Mouse (Mus musculus) liver, embryonic 14.5 days (tissue): Measurements from ENCODE around the gene Slc9a6. TPM values are rescaled to one million over a fixed set of nuclear protein-coding genes. Genes with fewer than 3 reads are reported as not detected.

Experiments
- ATAC-seq: fragments of 200-750 bp; cut with Nextera tagmentation; 2 replicates; pipeline ENCODE4 v1.8.0; 2017; ENCODE audit warnings: moderate number of reproducible peaks, mild to moderate bottlenecking, moderate library complexity; ENCODE audit not compliant: insufficient read depth
- DNase-seq, 3 experiments: peaks; one replicate each; pipeline ENCODE4 v3.0.0-alpha.2; 2012 to 2013; ENCODE audit warnings: low read depth in 3 of 3, low spot score in 3 of 3
- H3K27ac ChIP-seq: fragments of 300-500 bp; sonication (generic); 2 replicates; pipeline ENCODE4 v1.5.1; 2014; ENCODE audit warnings: moderate library complexity, mild to moderate bottlenecking, control low read depth, inconsistent platforms
- H3K27me3 ChIP-seq: fragments of 300-500 bp; sonication (generic); 2 replicates; pipeline ENCODE4 v1.6.1; 2014; ENCODE audit warnings: mild to moderate bottlenecking, low read length, moderate library complexity; ENCODE audit not compliant: control insufficient read depth, insufficient read depth
- H3K36me3 ChIP-seq: fragments of 300-500 bp; sonication (generic); replicated peaks from 2 replicates; pipeline ENCODE4 v1.6.1; 2014; ENCODE audit warnings: low read depth; ENCODE audit not compliant: control insufficient read depth, insufficient read depth
- H3K4me1 ChIP-seq, 2 experiments: fragments of 200-500 bp in 1 of 2; fragments of 300-500 bp in 1 of 2; sonication (generic) in 1 of 2; replicated peaks; 2 replicates each; pipeline ENCODE4 v1.6.1; 2012 to 2014; ENCODE audit warnings: antibody characterized with exemption in 1 of 2, inconsistent platforms in 1 of 2, low read length in 1 of 2; ENCODE audit not compliant: control insufficient read depth in 2 of 2, insufficient read depth in 2 of 2
- H3K4me2 ChIP-seq: fragments of 300-500 bp; sonication (generic); 2 replicates; pipeline ENCODE4 v1.6.1; 2014; ENCODE audit warnings: low read depth, mild to moderate bottlenecking, control low read depth, moderate library complexity
- H3K4me3 ChIP-seq, 2 experiments: fragments of 200-500 bp in 1 of 2; fragments of 300-500 bp in 1 of 2; sonication (generic) in 1 of 2; 2 replicates each; pipeline ENCODE4 v1.5.1; 2012 to 2014; ENCODE audit warnings: low read depth in 2 of 2, low read length in 2 of 2, mild to moderate bottlenecking in 2 of 2, control low read depth in 1 of 2, inconsistent platforms in 1 of 2, moderate library complexity in 1 of 2; ENCODE audit not compliant: insufficient read depth in 1 of 2
- H3K9ac ChIP-seq: fragments of 300-500 bp; sonication (generic); replicated peaks from 2 replicates; pipeline ENCODE4 v1.6.1; 2014; ENCODE audit warnings: mild to moderate bottlenecking, control low read depth, moderate library complexity
- H3K9me3 ChIP-seq: fragments of 300-500 bp; sonication (generic); 2 replicates; pipeline ENCODE4 v1.6.1; 2016; ENCODE audit warnings: low read length, mixed read lengths; ENCODE audit not compliant: control insufficient read depth
- CTCF ChIP-seq: IDR thresholded peaks from 2 replicates; pipeline ENCODE4 v1.5.1; 2016; ENCODE audit warnings: antibody characterized with exemption, low read depth, control low read depth
- EP300 ChIP-seq: IDR thresholded peaks from 2 replicates; pipeline ENCODE4 v1.6.1; 2016; ENCODE audit warnings: antibody characterized with exemption, low read depth
- WGBS: fragments of 180-500 bp; shearing (Covaris S2); extraction: QIAGEN DNeasy Blood & Tissue Kit; methylation state at CpG from one replicate; pipeline ENCODE4 v1.1.7; 2014; ENCODE audit not compliant: insufficient replicate concordance; 5-methylcytosine and 5-hydroxymethylcytosine counted together
- polyA plus RNA-seq, 2 experiments: library from polyadenylated mRNA; depleted of rRNA in 1 of 2; stranded (reverse) in 1 of 2; unstranded in 1 of 2; fragments of >200 nt; fragmentation: Nextera tagmentation in 1 of 2; extraction: Ambion mirVana in 1 of 2; gene quantifications; 2 replicates each; pipeline versions ENCODE4 v1.2.1 to v1.2.3; 2012 to 2014

Gene Slc9a6
- polyA plus RNA-seq, 2 experiments: 2.5 to 3.4 TPM

- Histone ChIP-seq H3K9me3 (no peaks in the 10 kb centered on the region), H3K27ac (no peak overlapping the region), H3K36me3 (no peaks in the 10 kb centered on the region), H3K4me1 (no peaks in the 10 kb centered on the region), H3K4me3 (no peak overlapping the region), H3K27me3 (no peaks in the 10 kb centered on the region), H3K9ac (no peak overlapping the region), H3K4me2 (no peak overlapping the region)
- ATAC-seq: no peak
- DNase-seq: no peak
- TF ChIP-seq EP300 (no peak), CTCF (no peak)
- WGBS: 66% methylated on average over 6 of the region's 6 CpGs
Measured at GRCm38 (mm10) chrX:56675556-56675955, 66.0 kb downstream of the Slc9a6 start.

- H3K9me3 ChIP-seq: no peaks in the 10 kb centered on the region
- no peaks in the 10 kb centered on the region for H3K4me1 ChIP-seq
- H3K4me3 ChIP-seq: no peak overlapping the region
- TF ChIP-seq CTCF: no peak
- no peak for TF ChIP-seq EP300
- H3K9ac ChIP-seq: no peak overlapping the region
- no peak for DNase-seq
- H3K27ac ChIP-seq: no peak overlapping the region
- WGBS: 62% methylated on average over 6 of the region's 6 CpGs
- H3K36me3 ChIP-seq: no peaks in the 10 kb centered on the region
- ATAC-seq: no peak
- no peak overlapping the region for H3K4me2 ChIP-seq
- H3K27me3 ChIP-seq: no peaks in the 10 kb centered on the region
Measured at GRCm38 (mm10) chrX:56677736-56678135, 68.2 kb downstream of the Slc9a6 start.

GRCm38 (mm10) chrX:56679066-56679465 lies 69.5 kb downstream of the Slc9a6 start:
- TF ChIP-seq EP300: no peak
- TF ChIP-seq CTCF: no peak
- 59% methylated on average over 6 of the region's 6 CpGs for WGBS
- Histone ChIP-seq H3K9ac (no peak overlapping the region), H3K4me1 (no peaks in the 10 kb centered on the region), H3K27ac (no peak overlapping the region), H3K36me3 (no peaks in the 10 kb centered on the region), H3K9me3 (no peaks in the 10 kb centered on the region), H3K27me3 (no peaks in the 10 kb centered on the region), H3K4me2 (no peak overlapping the region), H3K4me3 (no peak overlapping the region)
- no peak for ATAC-seq
- DNase-seq: no peak

- no peak overlapping the region for H3K4me2 ChIP-seq
- H3K4me1 ChIP-seq: no peaks in the 10 kb centered on the region
- H3K9ac ChIP-seq: no peak overlapping the region
- no peaks in the 10 kb centered on the region for H3K27me3 ChIP-seq
- H3K9me3 ChIP-seq: no peaks in the 10 kb centered on the region
- DNase-seq (no peak), ATAC-seq (no peak)
- 56% methylated on average over 1 of the region's 1 CpGs for WGBS
- H3K27ac ChIP-seq: no peak overlapping the region
- no peak overlapping the region for H3K4me3 ChIP-seq
- TF ChIP-seq CTCF (no peak), EP300 (no peak)
- H3K36me3 ChIP-seq: no peaks in the 10 kb centered on the region
Measured at GRCm38 (mm10) chrX:56682156-56682720, 72.7 kb downstream of the Slc9a6 start.

- Histone ChIP-seq H3K36me3 (no peaks in the 10 kb centered on the region), H3K4me3 (no peak overlapping the region), H3K9me3 (no peaks in the 10 kb centered on the region), H3K4me1 (no peaks in the 10 kb centered on the region), H3K9ac (no peak overlapping the region), H3K27me3 (no peaks in the 10 kb centered on the region), H3K4me2 (no peak overlapping the region), H3K27ac (no peak overlapping the region)
- WGBS: 75% methylated on average over 10 of the region's 10 CpGs
- ATAC-seq (no peak), DNase-seq (no peak)
- no peak for TF ChIP-seq EP300
- no peak for TF ChIP-seq CTCF
Measured at GRCm38 (mm10) chrX:56683521-56683920, 74.0 kb downstream of the Slc9a6 start.
